In the genomic region with DNA sequence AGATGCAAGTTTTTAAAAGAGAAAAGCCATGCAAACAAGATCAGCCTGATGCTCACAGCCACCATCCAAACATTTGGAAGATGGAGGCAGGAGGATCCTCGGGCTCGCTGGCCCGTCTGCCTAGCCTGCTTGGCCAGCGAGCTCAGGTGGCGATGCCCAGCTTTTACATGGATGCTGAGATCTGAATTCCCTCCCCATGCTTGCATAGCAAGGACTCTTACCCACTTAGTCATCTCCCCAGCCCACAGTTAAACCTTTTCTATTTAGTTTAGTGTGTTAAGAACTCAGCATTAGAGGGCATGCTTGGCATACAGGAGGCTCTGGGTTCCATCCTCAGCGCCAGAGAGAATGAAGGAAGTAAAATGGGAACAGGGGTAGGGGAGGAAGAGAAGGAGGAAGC, we compare ENCODE assay signal across 24 mouse cellular contexts. TPM values are rescaled to one million over a fixed set of nuclear protein-coding genes. Genes with fewer than 3 reads are reported as not detected.
"Had no signal": no experiment of that assay in that cellular context is flagged by ENCODE, and none has a peak within 500 bp of the region (broad histone marks: within the 10 kb centered on the region; RNA-seq: fewer than 3 reads in every experiment).

No protein-coding gene starts in this region.

- H3K27me3 ChIP-seq: midbrain, embryonic 12.5 days; neural tube, embryonic 13.5 days; neural tube, embryonic 15.5 days had no signal

- H3K4me3 ChIP-seq: midbrain, embryonic 10.5 days; midbrain, embryonic 12.5 days; neural tube, embryonic 13.5 days; neural tube, embryonic 15.5 days had no signal

- H3K4me2 ChIP-seq: lung, embryonic 14.5 days; midbrain, embryonic 12.5 days; neural tube, embryonic 13.5 days; neural tube, embryonic 15.5 days had no signal

- DNase-seq: lung, adult 18-20 months; lung, embryonic 14.5 days; lung, postnatal 10 days; lung, postnatal 4 days; midbrain, embryonic 14.5 days; retina, postnatal 1 day; right cerebral cortex, adult 18-20 months; right cerebral cortex, postnatal 25 days; right cerebral cortex, postnatal 4 days; spleen, adult 18-20 months; thymus, adult 18-20 months; thymus, postnatal 14 days; thymus, postnatal 36 days had no signal

- H3K9me3 ChIP-seq: midbrain, embryonic 10.5 days; midbrain, embryonic 12.5 days; neural tube, embryonic 13.5 days; neural tube, embryonic 15.5 days had no signal

- H3K36me3 ChIP-seq: midbrain, embryonic 10.5 days; midbrain, embryonic 12.5 days; neural tube, embryonic 13.5 days; neural tube, embryonic 15.5 days had no signal

- H3K4me1 ChIP-seq: midbrain, embryonic 10.5 days; midbrain, embryonic 12.5 days; neural tube, embryonic 13.5 days; neural tube, embryonic 15.5 days had no signal

- H3K27ac ChIP-seq: midbrain, embryonic 10.5 days; midbrain, embryonic 12.5 days; neural tube, embryonic 13.5 days; neural tube, embryonic 15.5 days had no signal

- H3K9ac ChIP-seq: lung, embryonic 14.5 days; midbrain, embryonic 12.5 days; neural tube, embryonic 13.5 days; neural tube, embryonic 15.5 days had no signal

RNA-seq across cellular contexts. Expression of a gene that starts 12.9 kb away (rescaled TPM):
- total RNA-seq: megakaryocyte-erythroid progenitor cell, adult 5-6 weeks; midbrain, postnatal 0 days; monocyte, adult 5-6 weeks had no signal
- polyA plus RNA-seq: lung, embryonic 14.5 days; lung, embryonic 16.5 days; midbrain, embryonic 10.5 days; midbrain, embryonic 12.5 days; midbrain, embryonic 14.5 days; midbrain, postnatal 0 days; neural tube, embryonic 11.5 days; neural tube, embryonic 13.5 days; neural tube, embryonic 15.5 days; stomach, embryonic 14.5 days had no signal

RNA-seq across cellular contexts. Expression of a gene that starts 42.6 kb away (rescaled TPM):
- total RNA-seq: megakaryocyte, adult 5-6 weeks; megakaryocyte-erythroid progenitor cell, adult 5-6 weeks; monocyte, adult 5-6 weeks had no signal
